Mouse (Mus musculus) hindbrain, embryonic 14.5 days (tissue): ENCODE data around the gene Irs3. TPM values are rescaled to one million over a fixed set of nuclear protein-coding genes. Genes with fewer than 3 reads are reported as not detected.

Experiments
- ATAC-seq: fragments of 200-750 bp; cut with Nextera tagmentation; 2 replicates; pipeline ENCODE4 v1.8.0; 2017; ENCODE audit warnings: moderate number of reproducible peaks, mild to moderate bottlenecking, moderate TSS enrichment, moderate library complexity; ENCODE audit not compliant: low FRiP score
- DNase-seq: peaks from one replicate; pipeline ENCODE4 v3.0.0-alpha.2; 2015; ENCODE audit warnings: low spot score
- H3K27ac ChIP-seq: fragments of 300-500 bp; sonication (generic); 2 replicates; pipeline ENCODE4 v1.5.1; 2014; ENCODE audit warnings: mild to moderate bottlenecking, moderate library complexity
- H3K27me3 ChIP-seq: fragments of 300-500 bp; sonication (generic); 2 replicates; pipeline ENCODE4 v1.6.1; 2014; ENCODE audit warnings: mild to moderate bottlenecking, low read length, mixed read lengths; ENCODE audit not compliant: control insufficient read depth, insufficient read depth
- H3K36me3 ChIP-seq: fragments of 300-500 bp; sonication (generic); replicated peaks from 2 replicates; pipeline ENCODE4 v1.6.1; 2014; ENCODE audit not compliant: control insufficient read depth, insufficient read depth
- H3K4me1 ChIP-seq: fragments of 300-500 bp; sonication (generic); replicated peaks from 2 replicates; pipeline ENCODE4 v1.6.1; 2014; ENCODE audit warnings: antibody characterized with exemption, low read length, mixed read lengths; ENCODE audit not compliant: control insufficient read depth, insufficient read depth
- H3K4me2 ChIP-seq: fragments of 300-500 bp; sonication (generic); replicated peaks from 2 replicates; pipeline ENCODE4 v1.6.1; 2014; ENCODE audit warnings: mild to moderate bottlenecking, moderate library complexity
- H3K4me3 ChIP-seq: fragments of 300-500 bp; sonication (generic); replicated peaks from 2 replicates; pipeline ENCODE4 v1.5.1; 2014; ENCODE audit warnings: mild to moderate bottlenecking, low read length
- H3K9ac ChIP-seq: fragments of 300-500 bp; sonication (generic); 2 replicates; pipeline ENCODE4 v1.6.1; 2014
- H3K9me3 ChIP-seq: fragments of 300-500 bp; sonication (generic); 2 replicates; pipeline ENCODE4 v1.6.1; 2016; ENCODE audit warnings: low read length; ENCODE audit not compliant: control insufficient read depth
- WGBS: fragments of 180-500 bp; shearing (Covaris S2); extraction: QIAGEN DNeasy Blood & Tissue Kit; methylation state at CpG from one replicate; pipeline ENCODE4 v1.1.7; 2014; 5-methylcytosine and 5-hydroxymethylcytosine counted together
- polyA plus RNA-seq: library from polyadenylated mRNA; unstranded; fragments of >200 nt; fragmentation: Nextera tagmentation; extraction: Ambion mirVana; gene quantifications from 2 replicates; pipeline ENCODE4 v1.2.1, GENCODE M21; 2014

Irs3 gene
- polyA plus RNA-seq, 1 experiment from 2014 or later: 0.15 TPM

DNA sequence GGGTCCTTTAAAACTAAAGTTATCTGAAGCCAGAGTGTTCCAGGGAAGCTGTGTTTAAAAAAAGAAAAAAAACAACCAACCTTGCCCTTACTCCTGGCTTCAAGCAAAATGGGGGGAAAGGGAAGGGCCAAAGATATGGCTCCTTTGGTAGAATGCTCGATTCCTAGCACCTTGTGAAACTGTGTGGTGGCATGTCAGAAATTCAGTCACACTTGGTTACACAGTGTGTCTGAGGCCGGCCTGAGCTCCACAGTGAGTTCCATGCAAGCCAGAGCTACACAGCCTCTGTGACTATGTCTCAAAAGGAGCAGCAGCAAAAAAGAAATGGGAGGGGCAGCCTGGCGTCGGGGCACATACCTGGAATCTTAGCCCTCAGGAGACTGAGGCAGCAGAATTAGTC is 3.7 kb upstream of the Irs3 start:
- no peaks in the 10 kb centered on the region for H3K9me3 ChIP-seq
- no peak overlapping the region for H3K27ac ChIP-seq
- no peak overlapping the region for H3K4me2 ChIP-seq
- H3K36me3 ChIP-seq: peaks cover 24% of the 10 kb centered on the region
- peaks cover 6% of the 10 kb centered on the region; the same call in 1 of the 2 replicates for H3K4me1 ChIP-seq
- H3K4me3 ChIP-seq: no peak overlapping the region
- H3K9ac ChIP-seq: no peak overlapping the region
- ATAC-seq (no peak), DNase-seq (no peak)
- H3K27me3 ChIP-seq: peaks cover 28% of the 10 kb centered on the region
- 25% methylated on average over 4 of the region's 4 CpGs for WGBS

GRCm38 (mm10) chr5:137647827-137648601 is 2.5 kb upstream of the Irs3 start:
- WGBS: 73% methylated on average over 9 of the region's 9 CpGs
- DNase-seq (no peak), ATAC-seq (no peak; the same call in 1 of the 2 replicates)
- Histone ChIP-seq H3K9ac (no peak overlapping the region), H3K27me3 (peaks cover 37% of the 10 kb centered on the region), H3K4me2 (no peak overlapping the region), H3K36me3 (peaks cover 16% of the 10 kb centered on the region; the same call in 1 of the 2 replicates), H3K4me1 (peaks cover 6% of the 10 kb centered on the region; the same call in 1 of the 2 replicates), H3K9me3 (no peaks in the 10 kb centered on the region), H3K27ac (no peak overlapping the region), H3K4me3 (no peak overlapping the region)

DNA sequence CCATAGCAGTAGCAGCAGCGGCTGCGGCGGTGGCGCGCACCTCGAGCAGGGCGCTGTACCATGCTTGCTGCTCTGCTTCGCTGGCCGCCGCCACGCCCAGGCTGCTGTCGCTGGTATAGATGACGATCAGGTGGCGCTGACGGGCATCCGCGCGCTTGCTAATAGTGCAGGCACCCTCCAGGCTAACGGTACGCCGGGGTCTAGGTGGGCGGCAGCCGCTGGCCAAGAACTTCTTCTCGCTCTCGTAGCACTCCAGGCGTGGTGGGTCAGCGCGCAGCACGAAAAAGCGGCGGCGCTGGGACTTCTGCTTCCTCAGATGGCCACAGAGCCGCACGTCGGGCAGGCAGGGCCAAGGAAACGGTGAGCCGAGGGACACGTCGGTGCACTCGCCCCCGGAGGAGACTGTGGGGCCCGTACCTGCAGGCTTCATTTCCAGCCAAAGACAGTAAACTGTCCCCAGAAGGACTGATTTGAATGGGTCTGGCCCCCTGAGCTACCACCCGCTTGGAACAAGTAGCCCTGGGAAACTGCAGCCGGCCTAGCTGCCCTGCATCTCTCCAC is 343 bp downstream of the Irs3 start:
- Histone ChIP-seq H3K9me3 (no peaks in the 10 kb centered on the region), H3K4me3 (peak overlapping the region; percentile 15), H3K4me1 (peaks cover 6% of the 10 kb centered on the region; the same call in 1 of the 2 replicates), H3K4me2 (peak overlapping the region; percentile 43), H3K27me3 (peaks cover 37% of the 10 kb centered on the region), H3K9ac (no peak overlapping the region), H3K36me3 (peaks cover 24% of the 10 kb centered on the region), H3K27ac (no peak overlapping the region)
- 3% methylated on average over 44 of the region's 44 CpGs for WGBS
- DNase-seq (no peak), ATAC-seq (0 out of 2 replicates have a peak, but pooled peaks have one; percentile 38)

DNA sequence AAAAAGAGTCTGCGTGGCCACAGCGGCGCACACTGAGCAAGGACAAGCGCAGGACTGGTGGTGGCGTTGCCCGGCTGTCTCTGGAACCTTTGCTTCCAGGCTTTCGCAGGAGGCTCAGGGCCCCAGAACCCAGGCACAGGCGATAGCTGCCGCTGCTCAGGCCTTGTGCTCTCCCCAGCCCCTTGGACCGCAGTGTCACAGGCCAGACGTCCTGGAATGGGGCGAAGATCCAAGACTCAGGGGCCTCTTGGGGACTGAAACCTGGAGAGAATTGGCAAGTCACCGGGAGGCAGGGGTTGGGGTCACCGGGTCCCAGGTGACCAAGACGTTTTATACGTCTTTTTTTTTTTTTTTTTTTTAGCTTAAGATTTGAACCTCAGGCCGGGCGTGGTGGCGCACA is 1.0 kb downstream of the Irs3 start:
- H3K27ac ChIP-seq: no peak overlapping the region
- H3K4me1 ChIP-seq: peaks cover 6% of the 10 kb centered on the region; the same call in 1 of the 2 replicates
- peaks cover 37% of the 10 kb centered on the region for H3K27me3 ChIP-seq
- no peak overlapping the region for H3K9ac ChIP-seq
- H3K36me3 ChIP-seq: peaks cover 31% of the 10 kb centered on the region
- H3K4me2 ChIP-seq: no peak overlapping the region
- no peak for ATAC-seq
- WGBS: 37% methylated on average over 19 of the region's 19 CpGs
- no peak for DNase-seq
- no peak overlapping the region for H3K4me3 ChIP-seq
- H3K9me3 ChIP-seq: no peaks in the 10 kb centered on the region

DNA sequence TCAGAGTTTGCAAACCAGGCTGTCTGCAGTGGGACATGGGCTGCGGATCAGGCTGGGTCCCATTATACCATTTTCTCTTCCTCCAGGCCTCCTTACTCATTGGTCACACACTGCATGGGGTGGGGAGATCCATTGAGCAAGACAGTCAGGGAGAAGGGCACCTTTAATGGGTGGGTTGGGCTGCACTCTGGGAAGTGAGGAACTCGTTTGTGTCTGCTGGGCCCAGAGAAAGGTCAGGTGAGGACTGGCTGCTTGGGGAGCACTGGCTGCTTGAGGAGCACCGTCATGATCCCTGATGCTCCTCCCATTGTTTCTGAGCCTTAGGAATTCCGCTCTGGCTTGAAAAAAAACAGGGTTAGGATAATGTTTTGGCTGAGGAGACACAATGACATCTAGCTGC is 2.6 kb downstream of the Irs3 start:
- Histone ChIP-seq H3K27me3 (peaks cover 37% of the 10 kb centered on the region), H3K4me1 (peaks cover 6% of the 10 kb centered on the region; the same call in 1 of the 2 replicates), H3K4me3 (no peak overlapping the region), H3K27ac (no peak overlapping the region), H3K9me3 (no peaks in the 10 kb centered on the region), H3K4me2 (no peak overlapping the region), H3K36me3 (peaks cover 47% of the 10 kb centered on the region), H3K9ac (no peak overlapping the region)
- ATAC-seq (no peak), DNase-seq (no peak)
- WGBS: 54% methylated on average over 4 of the region's 4 CpGs

DNA sequence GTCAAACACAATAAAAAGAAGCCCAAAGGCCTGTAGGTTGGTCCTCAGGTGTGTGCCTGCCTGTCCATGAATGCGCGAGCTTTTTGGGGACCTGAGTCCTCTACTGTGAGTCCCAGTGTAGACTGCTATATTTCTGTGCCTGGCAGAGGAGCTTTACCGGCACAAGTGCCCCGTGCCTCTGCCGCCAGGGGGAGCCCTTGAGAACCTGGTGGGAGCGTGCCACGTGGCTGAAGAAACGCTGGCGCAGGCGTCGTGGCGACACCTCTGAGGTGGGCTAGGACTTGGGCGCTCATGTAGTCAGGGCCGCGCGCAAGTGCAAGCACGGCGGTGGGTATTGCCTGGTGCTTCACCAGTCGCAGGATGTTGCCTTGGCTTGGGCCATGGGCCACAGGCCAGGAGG is 4.5 kb downstream of the Irs3 start, which contains the start of gene Sap25:
TSS of gene Sap25 (plus strand) at position 281 of the 400 bp plus-strand sequence.
- H3K4me2 ChIP-seq: no peak within 1 kb of the TSS
- WGBS: 85% methylated on average over 19 of the region's 19 CpGs
- peaks cover 26% of the 10 kb centered on the region for H3K27me3 ChIP-seq
- H3K27ac ChIP-seq: no peak within 1 kb of the TSS
- H3K36me3 ChIP-seq: peaks cover 65% of the 10 kb centered on the region
- no peaks in the 10 kb centered on the region for H3K9me3 ChIP-seq
- DNase-seq: no peak
- no peak within 1 kb of the TSS for H3K4me3 ChIP-seq
- no peak within 1 kb of the TSS for H3K9ac ChIP-seq
- no peak for ATAC-seq
- peaks cover 6% of the 10 kb centered on the region; the same call in 1 of the 2 replicates for H3K4me1 ChIP-seq

GRCm38 (mm10) chr5:137639472-137639871 is 6.0 kb downstream of the Irs3 start:
- Histone ChIP-seq H3K36me3 (peaks cover 79% of the 10 kb centered on the region), H3K27me3 (peaks cover 11% of the 10 kb centered on the region), H3K4me1 (no peaks in the 10 kb centered on the region; the same call in 1 of the 2 replicates), H3K27ac (no peak overlapping the region), H3K9ac (no peak overlapping the region), H3K9me3 (no peaks in the 10 kb centered on the region), H3K4me2 (no peak overlapping the region), H3K4me3 (no peak overlapping the region)
- WGBS: 82% methylated on average over 7 of the region's 7 CpGs
- DNase-seq (no peak), ATAC-seq (no peak)

DNA sequence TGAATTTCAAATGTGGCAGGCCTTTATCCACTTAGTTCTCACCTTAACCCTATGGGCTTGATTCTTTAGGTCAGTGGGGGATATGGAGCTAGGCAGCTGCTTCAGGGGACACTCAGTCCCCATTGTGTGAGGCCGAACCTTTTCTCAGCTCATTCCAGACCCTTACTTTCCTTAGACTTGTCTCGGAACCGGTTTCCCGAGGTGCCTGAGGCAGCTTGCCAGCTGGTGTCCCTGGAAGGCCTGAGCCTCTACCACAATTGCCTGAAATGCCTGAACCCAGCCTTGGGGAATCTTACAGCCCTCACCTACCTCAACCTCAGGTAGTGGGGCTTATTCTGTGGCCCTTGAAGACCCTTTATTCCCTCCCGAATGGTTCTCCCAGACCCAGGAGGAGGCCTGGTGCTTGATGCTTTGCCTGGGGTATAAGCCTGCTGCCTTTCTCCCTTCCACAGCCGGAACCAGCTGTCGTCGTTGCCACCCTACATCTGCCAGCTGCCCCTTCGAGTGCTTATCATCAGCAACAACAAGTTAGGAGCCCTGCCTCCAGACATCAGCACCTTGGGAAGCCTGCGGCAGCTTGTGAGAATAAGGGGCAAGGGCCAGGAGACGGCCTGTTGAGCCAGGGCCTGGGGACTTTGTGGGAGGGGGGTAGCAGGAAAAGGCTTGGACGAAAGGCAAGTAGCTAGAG is 12.0 kb downstream of the Irs3 start:
- Histone ChIP-seq H3K27ac (no peak overlapping the region), H3K4me3 (no peak overlapping the region), H3K4me1 (peaks cover 30% of the 10 kb centered on the region), H3K9ac (peak overlapping the region; percentile 14; the same call in 1 of the 2 replicates), H3K4me2 (no peak overlapping the region), H3K27me3 (no peaks in the 10 kb centered on the region), H3K9me3 (no peaks in the 10 kb centered on the region), H3K36me3 (peaks cover 48% of the 10 kb centered on the region)
- DNase-seq (no peak), ATAC-seq (no peak)
- 72% methylated on average over 12 of the region's 12 CpGs for WGBS

DNA sequence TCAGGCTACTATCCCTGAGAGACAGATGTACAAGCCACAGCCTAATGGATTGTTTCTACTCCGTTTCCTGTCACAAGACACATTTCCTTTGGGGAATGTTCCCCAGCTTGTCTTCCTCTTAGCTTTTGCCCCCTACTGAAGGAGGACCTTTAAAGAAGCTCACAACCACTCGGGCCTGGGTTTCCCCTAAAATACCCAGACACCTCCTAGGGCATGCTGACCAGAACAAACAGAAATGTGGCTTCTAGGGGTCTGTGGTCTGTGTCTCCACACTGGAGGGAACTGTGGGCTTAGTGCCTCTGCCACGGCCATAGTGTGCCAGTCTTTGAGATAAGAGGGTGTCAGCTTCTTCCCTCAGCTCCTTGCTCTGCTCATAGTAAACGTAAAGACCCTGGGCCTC is 13.9 kb downstream of the Irs3 start:
- peak overlapping the region; percentile 56; the same call in 1 of the 2 replicates for H3K27ac ChIP-seq
- no peak overlapping the region for H3K4me3 ChIP-seq
- H3K9ac ChIP-seq: peak overlapping the region; percentile 85; the same call in 1 of the 2 replicates
- H3K4me1 ChIP-seq: peaks cover 37% of the 10 kb centered on the region
- ATAC-seq (no peak), DNase-seq (no peak)
- H3K9me3 ChIP-seq: no peaks in the 10 kb centered on the region
- 66% methylated on average over 4 of the region's 4 CpGs for WGBS
- no peaks in the 10 kb centered on the region for H3K27me3 ChIP-seq
- H3K4me2 ChIP-seq: peak overlapping the region; percentile 63; the same call in 1 of the 2 replicates
- H3K36me3 ChIP-seq: peaks cover 28% of the 10 kb centered on the region
